Mouse (Mus musculus): Measurements from ENCODE around the gene Lin52. TPM values are rescaled to one million over a fixed set of nuclear protein-coding genes. Genes with fewer than 3 reads are reported as not detected.

Gene Lin52
- 0.60 TPM in 1 of 2 replicates, not detected in the other for polyA plus RNA-seq (2012; ENCODE audit: insufficient read depth, low replicate concordance)

- peaks cover 4% of the 10 kb centered on the region for H3K27me3 ChIP-seq (replicated peaks)
- H3K4me3 ChIP-seq (replicated peaks) = peak within 1 kb of the TSS; percentile 97
- no peak for TF ChIP-seq FLI1 (IDR thresholded peaks at IDR 0.05; ENCODE audit: low read length)
- TF ChIP-seq GATA1 (IDR thresholded peaks at IDR 0.05; ENCODE audit: borderline replicate concordance, low read length) = no peak
- H3K9me3 ChIP-seq = no peaks in the 10 kb centered on the region
- H3K36me3 ChIP-seq (replicated peaks; ENCODE audit: low read length) = no peaks in the 10 kb centered on the region
- peaks cover 49% of the 10 kb centered on the region for H3K4me1 ChIP-seq
These were observed at the start of gene Lin52, which contains the start of gene Aldh6a1 for GRCm38 (mm10) chr12:84450718-84451646. TSS of gene Lin52 (plus strand) at chr12:84451422. TSS of gene Aldh6a1 (minus strand) at chr12:84451004.

- H3K9me3 ChIP-seq = no peaks in the 10 kb centered on the region; the same call in 1 of the 2 replicates
- TF ChIP-seq FLI1 (IDR thresholded peaks at IDR 0.05; ENCODE audit: low read length) = no peak
- no peak for TF ChIP-seq GATA1 (IDR thresholded peaks at IDR 0.05; ENCODE audit: borderline replicate concordance, low read length)
- H3K4me1 ChIP-seq = peaks cover 21% of the 10 kb centered on the region
These were observed 48.3 kb upstream of the Lin52 start for GRCm38 (mm10) chr12:84402923-84403322.

GRCm38 (mm10) chr12:84404541-84404940 is 46.7 kb upstream of the Lin52 start:
- Histone ChIP-seq H3K9me3 (no peaks in the 10 kb centered on the region; the same call in 1 of the 2 replicates), H3K4me1 (peaks cover 25% of the 10 kb centered on the region), H3K36me3 (replicated peaks; ENCODE audit: low read length) (no peaks in the 10 kb centered on the region), H3K27me3 (replicated peaks) (no peaks in the 10 kb centered on the region), H3K4me3 (replicated peaks) (no peak overlapping the region)
- no peak for TF ChIP-seq GATA1 (IDR thresholded peaks at IDR 0.05; ENCODE audit: borderline replicate concordance, low read length)
- no peak for TF ChIP-seq FLI1 (IDR thresholded peaks at IDR 0.05; ENCODE audit: low read length)

More at GRCm38 (mm10) chr12:84402923-84403322, 48.3 kb upstream of the Lin52 start:
- H3K4me3 ChIP-seq (replicated peaks) = no peak overlapping the region
- H3K36me3 ChIP-seq (replicated peaks; ENCODE audit: low read length) = no peaks in the 10 kb centered on the region
- no peaks in the 10 kb centered on the region for H3K27me3 ChIP-seq (replicated peaks)

- Histone ChIP-seq H3K9me3 (no peaks in the 10 kb centered on the region; the same call in 1 of the 2 replicates), H3K4me1 (peaks cover 14% of the 10 kb centered on the region), H3K4me3 (replicated peaks) (no peak overlapping the region), H3K36me3 (replicated peaks; ENCODE audit: low read length) (no peaks in the 10 kb centered on the region), H3K27me3 (replicated peaks) (no peaks in the 10 kb centered on the region)
- TF ChIP-seq GATA1 (IDR thresholded peaks at IDR 0.05; ENCODE audit: borderline replicate concordance, low read length) (no peak), FLI1 (IDR thresholded peaks at IDR 0.05; ENCODE audit: low read length) (no peak)
These were observed 44.0 kb upstream of the Lin52 start for GRCm38 (mm10) chr12:84407259-84407658.

GRCm38 (mm10) chr12:84407874-84408818 is 43.1 kb upstream of the Lin52 start:
- H3K27me3 ChIP-seq (replicated peaks) = no peaks in the 10 kb centered on the region
- H3K4me3 ChIP-seq (replicated peaks) = peak overlapping the region; percentile 97
- no peaks in the 10 kb centered on the region; the same call in 1 of the 2 replicates for H3K9me3 ChIP-seq
- no peaks in the 10 kb centered on the region for H3K36me3 ChIP-seq (replicated peaks; ENCODE audit: low read length)
- peaks cover 14% of the 10 kb centered on the region for H3K4me1 ChIP-seq
- no peak for TF ChIP-seq GATA1 (IDR thresholded peaks at IDR 0.05; ENCODE audit: borderline replicate concordance, low read length)
- TF ChIP-seq FLI1 (IDR thresholded peaks at IDR 0.05; ENCODE audit: low read length) = no peak

GRCm38 (mm10) chr12:84408819-84409507 is 42.3 kb upstream of the Lin52 start, which contains the start of the genes Entpd5 and Bbof1:
TSS of gene Entpd5 (minus strand) at chr12:84409029.
TSS of gene Bbof1 (plus strand) at chr12:84409071.
- Histone ChIP-seq H3K9me3 (no peaks in the 10 kb centered on the region; the same call in 1 of the 2 replicates), H3K4me1 (peaks cover 14% of the 10 kb centered on the region), H3K27me3 (replicated peaks) (no peaks in the 10 kb centered on the region), H3K4me3 (replicated peaks) (peak within 1 kb of the TSS; percentile 97), H3K36me3 (replicated peaks; ENCODE audit: low read length) (no peaks in the 10 kb centered on the region)
- TF ChIP-seq GATA1 (IDR thresholded peaks at IDR 0.05; ENCODE audit: borderline replicate concordance, low read length) (no peak), FLI1 (IDR thresholded peaks at IDR 0.05; ENCODE audit: low read length) (no peak)

GRCm38 (mm10) chr12:84416834-84417604 is 34.2 kb upstream of the Lin52 start, which contains the start of gene Rnf113a2:
TSS of gene Rnf113a2 (plus strand) at chr12:84417196.
- H3K4me1 ChIP-seq = peaks cover 9% of the 10 kb centered on the region
- H3K36me3 ChIP-seq (replicated peaks; ENCODE audit: low read length) = no peaks in the 10 kb centered on the region
- TF ChIP-seq GATA1 (IDR thresholded peaks at IDR 0.05; ENCODE audit: borderline replicate concordance, low read length) = no peak
- H3K4me3 ChIP-seq (replicated peaks) = peak within 1 kb of the TSS; percentile 95
- no peaks in the 10 kb centered on the region for H3K9me3 ChIP-seq
- H3K27me3 ChIP-seq (replicated peaks) = no peaks in the 10 kb centered on the region

- peak overlapping the region; percentile 95 for H3K4me3 ChIP-seq (replicated peaks)
- H3K27me3 ChIP-seq (replicated peaks) = no peaks in the 10 kb centered on the region
- H3K4me1 ChIP-seq = peaks cover 12% of the 10 kb centered on the region
- TF ChIP-seq GATA1 (IDR thresholded peaks at IDR 0.05; ENCODE audit: borderline replicate concordance, low read length) = no peak
- no peak for TF ChIP-seq FLI1 (IDR thresholded peaks at IDR 0.05; ENCODE audit: low read length)
- no peaks in the 10 kb centered on the region for H3K9me3 ChIP-seq
- H3K36me3 ChIP-seq (replicated peaks; ENCODE audit: low read length) = peaks cover under 1% of the 10 kb centered on the region
These were observed 33.7 kb upstream of the Lin52 start for GRCm38 (mm10) chr12:84417605-84417922.
